Mouse (Mus musculus) G1E (cell line): ENCODE measurements around the gene Wwp2. TPM values are rescaled to one million over a fixed set of nuclear protein-coding genes. Genes with fewer than 3 reads are reported as not detected.

Experiments used
- ATAC-seq: 2 replicates; pipeline ENCODE4 v1.8.0; 2016; ENCODE audit warnings: mild to moderate bottlenecking; ENCODE audit not compliant: insufficient number of reproducible peaks, poor library complexity, low FRiP score, severe bottlenecking; ENCODE audit errors: extremely low read depth
- DNase-seq: peaks from one replicate; pipeline ENCODE4 v3.0.0; 2012; ENCODE audit warnings: low spot score
- H3K27me3 ChIP-seq: 2 replicates; pipeline ENCODE4 v1.6.1; 2012; ENCODE audit warnings: mild to moderate bottlenecking, low read length, inconsistent platforms; ENCODE audit not compliant: insufficient read depth
- H3K36me3 ChIP-seq: replicated peaks from 2 replicates; pipeline ENCODE3; 2012; ENCODE audit warnings: mild to moderate bottlenecking, inconsistent platforms
- H3K4me1 ChIP-seq: 2 replicates; pipeline ENCODE4 v1.6.1; 2012; ENCODE audit warnings: low read depth, low read length, inconsistent platforms, mixed read lengths; ENCODE audit not compliant: insufficient read depth
- H3K4me3 ChIP-seq: 2 replicates; pipeline ENCODE4 v1.5.1; 2012; ENCODE audit warnings: low read depth, mild to moderate bottlenecking, inconsistent platforms, low read length, moderate library complexity, mixed read lengths
- H3K9me3 ChIP-seq: replicated peaks from 2 replicates; pipeline ENCODE4 v1.6.1; 2012; ENCODE audit warnings: inconsistent platforms
- CTCF ChIP-seq: IDR thresholded peaks from 2 replicates; pipeline ENCODE4 v1.5.1; 2012; ENCODE audit warnings: low read depth, low read length, inconsistent platforms, mixed read lengths
- GATA1 ChIP-seq: IDR thresholded peaks from 2 replicates; pipeline ENCODE4 v1.6.1; 2012; ENCODE audit warnings: borderline replicate concordance, low read length, inconsistent platforms, mixed read lengths
- GATA2 ChIP-seq: IDR thresholded peaks from 2 replicates; pipeline ENCODE4 v1.6.1; 2012; ENCODE audit warnings: low read depth, low read length, inconsistent platforms, borderline replicate concordance
- POLR2AphosphoS5 ChIP-seq: IDR thresholded peaks from 2 replicates; pipeline ENCODE4 v1.6.1; 2012; ENCODE audit warnings: low read depth, low read length, inconsistent platforms; ENCODE audit not compliant: insufficient replicate concordance
- TAL1 ChIP-seq: conservative IDR thresholded peaks from 2 replicates; pipeline ENCODE4 v1.6.1; 2012; ENCODE audit warnings: low read depth, low read length, inconsistent platforms, mixed read lengths
- polyA plus RNA-seq: library from polyadenylated mRNA; stranded (reverse); fragments of >175 nt; gene quantifications from 2 replicates; pipeline ENCODE4 v1.2.3, GENCODE M21; 2012
- total RNA-seq, 2 experiments: library from RNA; stranded (forward) in 1 of 2; stranded (reverse) in 1 of 2; fragments of 200-1000 nt in 1 of 2; fragments of >200 nt in 1 of 2; fragmentation: Nextera tagmentation in 1 of 2; gene quantifications; 2 replicates each; pipeline ENCODE4 v1.2.3; 2014 to 2017

The Wwp2 gene
- total and polyA plus RNA-seq, 3 experiments: 45.7 to 77.5 (median 71.4) TPM

- no peak for TF ChIP-seq TAL1
- no peak for TF ChIP-seq GATA1
- TF ChIP-seq CTCF: 0 out of 2 replicates have a peak, but pooled peaks have one; percentile 19
- no peak for TF ChIP-seq GATA2
- no peak for TF ChIP-seq POLR2AphosphoS5
- no peaks in the 10 kb centered on the region for H3K9me3 ChIP-seq
- DNase-seq: peak; percentile 22
- H3K27me3 ChIP-seq: no peaks in the 10 kb centered on the region
- H3K4me1 ChIP-seq: peaks cover 6% of the 10 kb centered on the region; the same call in 1 of the 2 replicates
- H3K36me3 ChIP-seq: no peaks in the 10 kb centered on the region
- no peak overlapping the region for H3K4me3 ChIP-seq
- ATAC-seq: no peak
Observed at GRCm38 (mm10) chr8:107603026-107603425, 166.9 kb downstream of the Wwp2 start.

Other genes with a start within 250 kb of the Wwp2 start
- 53.6 and 55.3 TPM in 2 replicates for gene Nfat5, start 142.9 kb upstream of the Wwp2 start, total RNA-seq (2014; fragmentation: Nextera tagmentation)
- gene Nfat5, start 142.9 kb upstream of the Wwp2 start, total RNA-seq (2017): 23.3 and 24.4 TPM in 2 replicates
- 1.4 TPM in 2 replicates for gene Nfat5, start 142.9 kb upstream of the Wwp2 start, polyA plus RNA-seq
- 3.2 and 5.6 TPM in 2 replicates for gene Nqo1, start 33.2 kb upstream of the Wwp2 start, total RNA-seq (2014; fragmentation: Nextera tagmentation)
- gene Nqo1, start 33.2 kb upstream of the Wwp2 start, total RNA-seq (2017): 13.2 and 13.4 TPM in 2 replicates
- gene Nqo1, start 33.2 kb upstream of the Wwp2 start, polyA plus RNA-seq: 0.25 and 0.35 TPM in 2 replicates
- gene Nob1, start 11.3 kb upstream of the Wwp2 start, total RNA-seq (2014; fragmentation: Nextera tagmentation): 58.9 and 59.1 TPM in 2 replicates
- gene Nob1, start 11.3 kb upstream of the Wwp2 start, total RNA-seq (2017): 37.3 and 46.0 TPM in 2 replicates
- 57.2 and 76.6 TPM in 2 replicates for gene Nob1, start 11.3 kb upstream of the Wwp2 start, polyA plus RNA-seq
- 143 and 160 TPM in 2 replicates for gene Psmd7, start 152.1 kb downstream of the Wwp2 start, total RNA-seq (2014; fragmentation: Nextera tagmentation)
- 61.4 and 75.0 TPM in 2 replicates for gene Psmd7, start 152.1 kb downstream of the Wwp2 start, total RNA-seq (2017)
- 41.9 and 42.9 TPM in 2 replicates for gene Psmd7, start 152.1 kb downstream of the Wwp2 start, polyA plus RNA-seq